Mouse (Mus musculus): ENCODE data around the gene Gm45785.
"Not testable (repeated sequence)": the region's sequence is repeated elsewhere in the genome, so short reads cannot be mapped to it uniquely, and the experiment has no call there.

The Gm45785 gene

GRCm38 (mm10) chr7:140855860-140856784 is at the start of gene Gm45785:
Gm45785 (minus strand) TSS chr7:140856331.
- peak; percentile 78 for DNase-seq (ENCODE audit: low read depth, low spot score)

GRCm38 (mm10) chr7:140905642-140906081 is 49.5 kb upstream of the Gm45785 start:
- no peak for DNase-seq (ENCODE audit: low read depth, low spot score)

GRCm38 (mm10) chr7:140903212-140903611 is 47.1 kb upstream of the Gm45785 start:
- DNase-seq (ENCODE audit: low read depth, low spot score): peak; percentile 64

- no peak for DNase-seq (ENCODE audit: low read depth, low spot score)
Measured at GRCm38 (mm10) chr7:140902036-140902875, 46.1 kb upstream of the Gm45785 start.

- DNase-seq (ENCODE audit: low read depth, low spot score): no peak
Measured at GRCm38 (mm10) chr7:140900220-140900619, 44.1 kb upstream of the Gm45785 start, which contains the start of gene Cox8b. Cox8b (minus strand) TSS chr7:140900446.

- DNase-seq (ENCODE audit: low read depth, low spot score): no peak
Measured at GRCm38 (mm10) chr7:140899121-140899520, 43.0 kb upstream of the Gm45785 start.

GRCm38 (mm10) chr7:140897863-140898262 is 41.7 kb upstream of the Gm45785 start:
- no peak for DNase-seq (ENCODE audit: low read depth, low spot score)

- no peak for DNase-seq (ENCODE audit: low read depth, low spot score)
Measured at GRCm38 (mm10) chr7:140894611-140895010, 38.5 kb upstream of the Gm45785 start.

GRCm38 (mm10) chr7:140894031-140894430 is 37.9 kb upstream of the Gm45785 start:
- DNase-seq (ENCODE audit: low read depth, low spot score): no peak

- not testable (repeated sequence) for DNase-seq (ENCODE audit: low read depth, low spot score)
Measured at GRCm38 (mm10) chr7:140890636-140891035, 34.5 kb upstream of the Gm45785 start.

- DNase-seq (ENCODE audit: low read depth, low spot score): no peak
Measured at GRCm38 (mm10) chr7:140882469-140882803, 26.3 kb upstream of the Gm45785 start.

GRCm38 (mm10) chr7:140881696-140882468 is 25.8 kb upstream of the Gm45785 start, which contains the start of the genes Psmd13 and Sirt3:
Psmd13 (plus strand) TSS chr7:140881968.
Sirt3 (minus strand) TSS chr7:140882309.
- peak; percentile 89 for DNase-seq (ENCODE audit: low read depth, low spot score)

GRCm38 (mm10) chr7:140880865-140881515 is 24.9 kb upstream of the Gm45785 start:
- no peak for DNase-seq (ENCODE audit: low read depth, low spot score)

GRCm38 (mm10) chr7:140880419-140880818 is 24.3 kb upstream of the Gm45785 start:
- no peak for DNase-seq (ENCODE audit: low read depth, low spot score)

GRCm38 (mm10) chr7:140879355-140879754 is 23.2 kb upstream of the Gm45785 start:
- DNase-seq (ENCODE audit: low read depth, low spot score): no peak

GRCm38 (mm10) chr7:140877364-140877763 is 21.2 kb upstream of the Gm45785 start:
- no peak for DNase-seq (ENCODE audit: low read depth, low spot score)

GRCm38 (mm10) chr7:140874224-140874623 is 18.1 kb upstream of the Gm45785 start:
- no peak for DNase-seq (ENCODE audit: low read depth, low spot score)

- no peak for DNase-seq (ENCODE audit: low read depth, low spot score)
Measured at GRCm38 (mm10) chr7:140864761-140865160, 8.6 kb upstream of the Gm45785 start.

GRCm38 (mm10) chr7:140860728-140861127 is 4.6 kb upstream of the Gm45785 start:
- DNase-seq (ENCODE audit: low read depth, low spot score): no peak

GRCm38 (mm10) chr7:140859997-140860396 is 3.9 kb upstream of the Gm45785 start:
- no peak for DNase-seq (ENCODE audit: low read depth, low spot score)

GRCm38 (mm10) chr7:140858746-140859145 is 2.6 kb upstream of the Gm45785 start:
- DNase-seq (ENCODE audit: low read depth, low spot score): no peak

Measured in embryo, embryonic 11.5 days (tissue).